Mouse (Mus musculus): ENCODE data around the gene Il9r.

Il9r gene

GRCm38 (mm10) chr11:32199230-32199629, 849 bp downstream of the Il9r start:
- in situ Hi-C loops (cut with MseI, MboI): no loop called here

- in situ Hi-C loops (cut with MseI, MboI): no loop called here
These were observed 1.7 kb downstream of the Il9r start for GRCm38 (mm10) chr11:32198256-32198955.

- in situ Hi-C loops (cut with MseI, MboI): no loop called here
These were observed 2.3 kb downstream of the Il9r start for GRCm38 (mm10) chr11:32197766-32198165.

- in situ Hi-C loops (cut with MseI, MboI): no loop called here
These were observed 3.4 kb downstream of the Il9r start for GRCm38 (mm10) chr11:32196727-32197126.

GRCm38 (mm10) chr11:32195867-32196540, 4.1 kb downstream of the Il9r start:
- in situ Hi-C loops (cut with MseI, MboI): no loop called here

- in situ Hi-C loops (cut with MseI, MboI): no loop called here
These were observed 5.5 kb downstream of the Il9r start for GRCm38 (mm10) chr11:32194626-32195025.

DNA sequence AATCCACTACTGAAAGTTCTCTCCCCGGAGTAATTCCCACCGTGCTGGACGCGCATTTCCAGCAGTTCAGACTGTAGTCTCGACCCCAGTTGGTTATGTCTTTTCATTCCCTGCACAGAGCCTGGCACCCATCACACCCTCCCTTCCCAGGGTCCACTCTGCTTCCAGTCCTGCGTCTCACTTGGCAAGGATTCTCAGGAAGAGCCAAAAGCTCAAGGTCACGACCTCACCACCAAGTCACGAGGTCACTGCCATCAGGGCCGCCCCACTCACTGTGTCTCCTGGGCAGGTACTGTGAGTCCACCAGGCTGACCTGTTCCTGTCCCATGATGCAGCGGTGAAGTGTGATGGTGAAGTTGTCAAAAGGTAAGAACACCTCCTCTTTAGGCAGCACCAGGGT, 6.0 kb downstream of the Il9r start:
- in situ Hi-C loops (cut with MseI, MboI): no loop called here

DNA sequence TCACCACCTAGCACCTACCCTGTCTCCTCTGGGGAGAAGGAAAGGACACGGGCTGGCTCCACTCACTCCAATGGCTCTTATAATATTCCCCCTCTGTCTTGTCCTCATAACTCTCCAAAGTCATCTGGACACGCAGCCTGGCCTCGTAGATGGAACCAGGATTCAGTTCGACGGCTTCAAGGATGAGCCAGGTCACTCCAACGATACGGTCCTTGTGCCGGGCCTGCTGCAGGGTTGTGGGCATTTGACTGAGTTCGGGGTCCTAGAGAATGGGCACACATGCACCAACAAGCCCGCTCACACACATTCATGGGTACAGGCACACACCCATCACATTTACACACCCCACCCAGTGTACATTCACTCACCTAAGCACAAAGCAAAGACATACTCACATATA, 6.9 kb downstream of the Il9r start:
- in situ Hi-C loops (cut with MseI, MboI): no loop called here

DNA sequence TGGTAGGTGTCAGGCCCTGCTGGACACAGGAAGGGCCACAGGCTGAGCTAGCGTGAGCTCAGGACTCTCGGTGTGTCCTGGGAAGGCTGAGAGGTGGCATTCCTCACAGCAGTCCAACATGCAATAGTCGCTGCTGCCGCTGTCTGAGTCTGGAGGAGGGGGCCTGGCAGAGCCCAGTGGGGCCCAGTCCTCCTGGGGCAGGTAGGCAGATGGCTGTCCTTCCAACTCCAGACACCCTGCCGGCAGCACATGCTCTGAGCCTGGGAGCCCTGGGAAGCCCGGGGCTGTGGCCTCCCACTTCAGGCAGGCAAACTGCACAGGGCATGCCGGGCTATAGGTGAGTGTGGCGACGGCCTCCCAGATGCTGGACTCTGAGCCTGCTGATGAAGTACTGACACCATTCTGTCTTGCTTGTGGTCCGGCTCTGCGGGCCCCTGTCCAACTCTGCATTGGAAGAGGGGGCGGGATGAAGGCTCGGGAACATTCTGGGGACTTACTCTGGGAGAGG, 9.4 kb downstream of the Il9r start:
- in situ Hi-C loops (cut with MseI, MboI): no loop called here

- in situ Hi-C loops (cut with MseI, MboI): no loop called here
These were observed 10.0 kb downstream of the Il9r start for GRCm38 (mm10) chr11:32190119-32190518.

DNA sequence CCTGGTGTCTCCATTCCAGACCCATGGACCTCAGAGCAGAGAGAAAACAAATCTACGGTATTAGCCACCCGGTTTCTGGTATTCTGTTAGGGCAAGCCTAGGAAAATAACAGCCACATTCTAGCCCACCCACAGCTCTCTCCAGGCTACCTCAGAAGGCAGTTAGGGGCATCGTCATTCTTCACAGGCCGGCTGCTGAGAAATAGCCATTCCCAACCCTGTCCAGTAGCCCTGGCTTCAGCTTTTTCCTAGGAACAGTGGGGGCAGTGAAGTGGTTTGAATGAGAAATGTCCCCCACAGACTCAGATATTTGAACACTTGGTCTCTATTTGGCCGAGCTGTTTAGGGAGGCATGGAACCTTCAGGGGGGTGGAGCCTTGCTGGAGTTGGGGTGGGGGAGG, 10.6 kb downstream of the Il9r start:
- in situ Hi-C loops (cut with MseI, MboI): loop anchor here in 1 of 2 experiments (10.0 kb wide), 1 partner anchor 135 kb away; no protein-coding TSS in a partner anchor

GRCm38 (mm10) chr11:32188881-32189280, 11.2 kb downstream of the Il9r start:
- in situ Hi-C loops (cut with MseI, MboI): loop anchor here in 1 of 2 experiments (10.0 kb wide), 1 partner anchor 136 kb away; no protein-coding TSS in a partner anchor

- in situ Hi-C loops (cut with MseI, MboI): loop anchor here in 1 of 2 experiments (10.0 kb wide), 1 partner anchor 138 kb away; no protein-coding TSS in a partner anchor
These were observed 12.8 kb downstream of the Il9r start for GRCm38 (mm10) chr11:32187256-32187655.

GRCm38 (mm10) chr11:32186031-32186430, 14.0 kb downstream of the Il9r start:
- in situ Hi-C loops (cut with MseI, MboI): loop anchor here in 1 of 2 experiments (10.0 kb wide), 1 partner anchor 139 kb away; no protein-coding TSS in a partner anchor

DNA sequence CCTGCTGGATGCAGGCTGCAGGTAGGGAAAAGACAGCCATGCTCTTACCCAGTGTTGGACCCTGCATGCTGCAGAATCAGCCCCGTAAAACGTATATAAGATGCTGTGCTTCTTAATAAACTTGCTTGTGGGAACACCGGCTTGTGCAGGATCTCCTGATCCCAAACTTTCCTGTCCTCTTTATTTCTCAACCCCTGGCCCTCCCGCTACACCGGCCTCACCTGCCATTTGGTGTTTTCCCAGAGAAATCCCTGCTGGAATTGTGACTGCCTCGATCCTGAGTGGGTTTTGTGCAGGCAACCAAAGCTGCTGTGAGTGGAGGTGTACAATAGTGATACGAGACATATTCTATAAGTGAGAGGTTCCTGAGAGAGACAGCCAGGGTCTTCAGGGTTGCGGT, 15.6 kb downstream of the Il9r start:
- in situ Hi-C loops (cut with MseI, MboI): loop anchor here in 1 of 2 experiments (10.0 kb wide), 1 partner anchor 140 kb away; no protein-coding TSS in a partner anchor

- in situ Hi-C loops (cut with MseI, MboI): loop anchor here in 1 of 2 experiments (10.0 kb wide), 1 partner anchor 143 kb away; no protein-coding TSS in a partner anchor
These were observed 17.9 kb downstream of the Il9r start for GRCm38 (mm10) chr11:32181973-32182868.

- in situ Hi-C loops (cut with MseI, MboI): loop anchor here in 1 of 2 experiments (10.0 kb wide), 1 partner anchor 144 kb away; no protein-coding TSS in a partner anchor
These were observed 18.8 kb downstream of the Il9r start for GRCm38 (mm10) chr11:32181246-32181645.

GRCm38 (mm10) chr11:32178506-32178905, 21.6 kb downstream of the Il9r start:
- in situ Hi-C loops (cut with MseI, MboI): no loop called here

DNA sequence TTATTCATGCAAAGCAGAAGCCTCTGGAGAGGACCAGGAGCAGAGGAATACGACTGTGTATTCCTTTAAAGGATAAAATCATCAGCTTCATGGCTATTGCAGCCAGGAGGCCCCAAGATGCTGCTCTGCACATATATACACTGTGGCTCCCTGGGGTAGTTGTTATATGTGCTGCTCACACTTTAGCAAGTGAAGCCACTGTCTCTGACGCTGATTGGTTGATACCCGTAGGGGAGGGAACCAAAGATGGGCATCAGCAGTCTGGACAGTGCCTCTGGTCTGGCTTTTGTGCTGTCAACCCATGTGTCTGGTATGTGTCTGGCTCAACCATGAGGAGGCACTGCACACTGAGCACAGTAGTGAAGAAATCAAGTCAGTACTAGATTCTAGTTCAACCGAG, 33.4 kb downstream of the Il9r start:
- in situ Hi-C loops (cut with MseI, MboI): no loop called here

DNA sequence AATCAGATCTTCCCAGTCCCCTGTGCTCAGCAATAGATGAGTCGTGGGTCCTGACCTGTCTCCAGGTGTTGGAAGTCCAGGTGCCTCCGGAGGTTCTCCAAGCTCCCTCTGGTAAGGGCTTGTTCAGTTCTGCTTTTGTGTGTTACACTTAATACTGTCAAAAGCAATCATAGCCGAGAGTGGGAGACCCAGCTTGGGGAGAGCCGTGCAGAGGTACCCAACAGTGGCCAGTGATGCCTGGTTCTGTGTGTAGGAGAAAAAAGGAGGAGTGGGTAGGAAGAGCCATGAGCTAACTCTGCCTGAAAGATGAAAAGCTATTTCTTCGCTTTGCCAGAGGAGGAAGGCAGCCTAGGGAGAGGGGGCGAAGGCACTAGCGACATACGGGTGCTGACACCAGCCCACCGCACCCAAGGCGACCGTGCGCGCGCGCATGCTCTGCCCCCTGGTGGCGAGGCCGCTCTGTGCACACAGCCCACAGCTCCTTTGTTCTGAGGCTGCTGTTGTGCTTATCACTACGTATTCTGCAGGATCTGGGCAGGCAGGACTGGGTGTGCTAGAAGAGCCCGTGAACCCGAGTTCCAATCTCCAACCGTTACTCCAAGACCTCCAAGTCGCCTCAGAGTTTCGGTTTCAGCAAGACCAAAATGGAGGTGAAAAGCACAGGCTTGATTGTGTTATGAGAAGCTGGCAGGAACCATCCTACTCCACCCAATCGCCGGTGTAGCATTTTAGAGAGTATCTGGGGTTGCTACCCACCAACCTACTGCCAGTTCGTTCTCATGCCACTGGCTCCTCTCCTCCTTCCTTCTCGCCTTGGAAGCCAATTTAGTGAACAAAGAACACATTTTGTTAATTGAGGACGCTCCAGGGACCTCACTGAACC, 37.9 kb downstream of the Il9r start:
- in situ Hi-C loops (cut with MseI, MboI): no loop called here

Measured in mouse trophoblast stem cell (cell line).